In genomic region chr19:54046684-54047070, GRCm38 (mm10) we compare ENCODE assay signal across 8 mouse cellular contexts. TPM values are rescaled to one million over a fixed set of nuclear protein-coding genes. Genes with fewer than 3 reads are reported as not detected.
DNase-seq lines count a peak whose midpoint lies in the region; ATAC-seq and TF ChIP-seq lines count a peak whose summit lies in the region.

No protein-coding gene starts in this region.

- no peak for ATAC-seq in lung, embryonic 14.5 days (ENCODE audit: insufficient read depth)
- no peak for ATAC-seq in embryonic facial prominence, embryonic 13.5 days (ENCODE audit: insufficient number of reproducible peaks, insufficient read depth, low FRiP score, low TSS enrichment, low read depth)
- no peak for ATAC-seq in hindbrain, embryonic 16.5 days
- no peak for ATAC-seq in midbrain, embryonic 16.5 days
- ATAC-seq in frontal cortex, adult (ENCODE audit: low TSS enrichment) = no peak

- H3K27ac ChIP-seq in lung, embryonic 14.5 days (ENCODE audit: low read depth) = no peak overlapping the region
- no peak overlapping the region for H3K27ac ChIP-seq in embryonic facial prominence, embryonic 13.5 days
- peak overlapping the region; percentile 81 for H3K27ac ChIP-seq in hindbrain, embryonic 16.5 days (ENCODE audit: low read depth, low read length)
- no peak overlapping the region for H3K27ac ChIP-seq in midbrain, embryonic 16.5 days (ENCODE audit: low read length)

- no peaks in the 10 kb centered on the region for H3K36me3 ChIP-seq in lung, embryonic 14.5 days (ENCODE audit: insufficient read depth)
- no peaks in the 10 kb centered on the region for H3K36me3 ChIP-seq in embryonic facial prominence, embryonic 13.5 days
- no peaks in the 10 kb centered on the region for H3K36me3 ChIP-seq in hindbrain, embryonic 16.5 days (ENCODE audit: control insufficient read depth, insufficient read depth, low read length)
- no peaks in the 10 kb centered on the region for H3K36me3 ChIP-seq in midbrain, embryonic 16.5 days (ENCODE audit: control insufficient read depth, insufficient read depth, low read length)

- no peak overlapping the region for H3K9ac ChIP-seq in lung, embryonic 14.5 days
- H3K9ac ChIP-seq in embryonic facial prominence, embryonic 13.5 days = peak overlapping the region; percentile 66
- peak overlapping the region; percentile 82 for H3K9ac ChIP-seq in hindbrain, embryonic 16.5 days (ENCODE audit: low read depth, low read length)
- peak overlapping the region; percentile 74 for H3K9ac ChIP-seq in midbrain, embryonic 16.5 days (ENCODE audit: low read depth, low read length)

- no peaks in the 10 kb centered on the region for H3K9me3 ChIP-seq in lung, embryonic 14.5 days (ENCODE audit: low read depth, low read length)
- no peaks in the 10 kb centered on the region for H3K9me3 ChIP-seq in embryonic facial prominence, embryonic 13.5 days
- H3K9me3 ChIP-seq in hindbrain, embryonic 16.5 days (ENCODE audit: control insufficient read depth, low read length) = no peaks in the 10 kb centered on the region
- no peaks in the 10 kb centered on the region for H3K9me3 ChIP-seq in midbrain, embryonic 16.5 days (replicated peaks; ENCODE audit: control insufficient read depth, low read length, poor library complexity, severe bottlenecking)

- 1% methylated on average over 42 of the region's 46 CpGs for WGBS in lung, embryonic 14.5 days
- WGBS in embryonic facial prominence, embryonic 13.5 days = under 1% methylated on average over 45 of the region's 46 CpGs
- WGBS in hindbrain, embryonic 16.5 days = 1% methylated on average over 36 of the region's 46 CpGs
- 2% methylated on average over 45 of the region's 46 CpGs for WGBS in midbrain, embryonic 16.5 days

- H3K27me3 ChIP-seq in lung, embryonic 14.5 days (ENCODE audit: insufficient read depth, low read length) = peaks cover 54% of the 10 kb centered on the region
- peaks cover 79% of the 10 kb centered on the region for H3K27me3 ChIP-seq in embryonic facial prominence, embryonic 13.5 days
- peaks cover 16% of the 10 kb centered on the region for H3K27me3 ChIP-seq in hindbrain, embryonic 16.5 days (replicated peaks; ENCODE audit: control insufficient read depth, insufficient read depth, low read length)
- H3K27me3 ChIP-seq in midbrain, embryonic 16.5 days (ENCODE audit: control insufficient read depth, insufficient read depth, low read depth, low read length) = peaks cover 19% of the 10 kb centered on the region

- DNase-seq in lung, embryonic 14.5 days = peak; percentile 27
- DNase-seq in lung, postnatal 36 days = no peak
- no peak for DNase-seq in gastrocnemius, postnatal 14 days
- no peak for DNase-seq in thymus, postnatal 10 days (ENCODE audit: low spot score in 2 of 2)

- TF ChIP-seq CTCF in lung, embryonic 14.5 days (IDR thresholded peaks at IDR 0.05; ENCODE audit: low read depth) = no peak

- intact Hi-C loops in gastrocnemius, postnatal 14 days (cut with DNase I; ENCODE audit: low total_unique reads) = loop anchor here (10.0 kb wide), 2 partner anchors 198 to 488 kb away; no protein-coding TSS in a partner anchor

- H3K4me3 ChIP-seq in lung, embryonic 14.5 days (ENCODE audit: low read depth, low read length) = peak overlapping the region; percentile 47
- H3K4me3 ChIP-seq in embryonic facial prominence, embryonic 13.5 days = peak overlapping the region; percentile 57
- H3K4me3 ChIP-seq in hindbrain, embryonic 16.5 days (ENCODE audit: low read length) = peak overlapping the region; percentile 63
- H3K4me3 ChIP-seq in midbrain, embryonic 16.5 days (ENCODE audit: low read depth, low read length) = peak overlapping the region; percentile 59

- peak overlapping the region; percentile 89 for H3K4me2 ChIP-seq in lung, embryonic 14.5 days
- H3K4me2 ChIP-seq in embryonic facial prominence, embryonic 13.5 days = peak overlapping the region; percentile 99
- peak overlapping the region; percentile 97 for H3K4me2 ChIP-seq in hindbrain, embryonic 16.5 days (ENCODE audit: low read length)
- H3K4me2 ChIP-seq in midbrain, embryonic 16.5 days (ENCODE audit: low read length) = peak overlapping the region; percentile 97

- peaks cover 10% of the 10 kb centered on the region; the same call in 1 of the 2 replicates for H3K4me1 ChIP-seq in lung, embryonic 14.5 days (ENCODE audit: insufficient read depth)
- peaks cover 42% of the 10 kb centered on the region for H3K4me1 ChIP-seq in embryonic facial prominence, embryonic 13.5 days
- H3K4me1 ChIP-seq in hindbrain, embryonic 16.5 days (ENCODE audit: control insufficient read depth, insufficient read depth, low read depth, low read length) = peaks cover 30% of the 10 kb centered on the region
- H3K4me1 ChIP-seq in midbrain, embryonic 16.5 days (ENCODE audit: control insufficient read depth, insufficient read depth, low read length) = peaks cover 19% of the 10 kb centered on the region

RNA-seq across cellular contexts. Expression of gene Adra2a, which starts 2.7 kb away (rescaled TPM):
- 0.09 and 0.31 TPM in 2 replicates for polyA plus RNA-seq in lung, embryonic 14.5 days (2014; fragmentation: Nextera tagmentation; extraction: Ambion mirVana)
- 1.5 and 2.6 TPM in 2 replicates for polyA plus RNA-seq in embryonic facial prominence, embryonic 13.5 days (2015; fragmentation: Nextera tagmentation; extraction: Ambion mirVana)
- 3.8 and 4.1 TPM in 2 replicates for polyA plus RNA-seq in hindbrain, embryonic 16.5 days (2015; fragmentation: Nextera tagmentation; extraction: Ambion mirVana)
- 1.9 and 3.3 TPM in 2 replicates for polyA plus RNA-seq in midbrain, embryonic 16.5 days (2015; fragmentation: Nextera tagmentation; extraction: Ambion mirVana)
- total RNA-seq in gastrocnemius, postnatal 14 days (2021) = 1 to 10 TPM in 1 of 2 experiments, under 1 TPM in 1; 0.78 to 1.2 TPM
